In genomic region chr13:29985855-29986755, GRCm38 (mm10) we compare ENCODE assay signal across 8 mouse cellular contexts. TPM values are rescaled to one million over a fixed set of nuclear protein-coding genes. Genes with fewer than 3 reads are reported as not detected.
DNase-seq lines count a peak whose midpoint lies in the region; ATAC-seq lines count a peak whose summit lies in the region.

Gene E2f3, minus strand, starts transcription at chr13:29986063.

- H3K4me3 ChIP-seq in hindbrain, embryonic 15.5 days = peak within 1 kb of the TSS; percentile 97

- peak; percentile 99 for ATAC-seq in hindbrain, embryonic 15.5 days (ENCODE audit: low FRiP score, low read depth)

- under 1% methylated on average over 45 of the region's 45 CpGs for WGBS in hindbrain, embryonic 15.5 days

- no peaks in the 10 kb centered on the region for H3K9me3 ChIP-seq in hindbrain, embryonic 15.5 days

- peak within 1 kb of the TSS; percentile 84 for H3K27ac ChIP-seq in hindbrain, embryonic 15.5 days (replicated peaks)

- H3K36me3 ChIP-seq in hindbrain, embryonic 15.5 days = no peaks in the 10 kb centered on the region

- H3K4me1 ChIP-seq in hindbrain, embryonic 15.5 days (replicated peaks) = peaks cover 34% of the 10 kb centered on the region

- H3K27me3 ChIP-seq in hindbrain, embryonic 15.5 days = peaks cover 3% of the 10 kb centered on the region; the same call in 1 of the 2 replicates

- peak within 1 kb of the TSS; percentile 99 for H3K4me2 ChIP-seq in hindbrain, embryonic 15.5 days

- peak within 1 kb of the TSS; percentile 95 for H3K9ac ChIP-seq in hindbrain, embryonic 15.5 days

- peak; percentile 99 for DNase-seq in T-cell, adult 2 months (ENCODE audit: low spot score)
- peak; percentile 97 to 98 for DNase-seq in cerebellum, postnatal 36 days
- peak; percentile 99 to 100 for DNase-seq in frontal cortex, postnatal 36 days (ENCODE audit: low spot score in 2 of 2)
- DNase-seq in left cerebral cortex, adult 11 months (ENCODE audit: low spot score) = peak; percentile 100
- DNase-seq in lung, postnatal 4 days = peak; percentile 98 to 100
- peak; percentile 96 for DNase-seq in retina, postnatal 7 days (ENCODE audit: low read depth, low spot score)
- DNase-seq in urinary bladder, adult 2 months (ENCODE audit: low spot score) = peak; percentile 86

RNA-seq across cellular contexts. Expression of gene E2f3, which starts in this region (rescaled TPM):
- polyA plus RNA-seq in hindbrain, embryonic 15.5 days (2015; fragmentation: Nextera tagmentation; extraction: Ambion mirVana) = 5.4 and 5.5 TPM in 2 replicates
- polyA plus RNA-seq in urinary bladder, adult 2 months (2012; rRNA removed) = 6.2 and 6.3 TPM in 2 replicates

Comparison
In these comparisons a context has a peak if more than half of its experiments do, and no peak if none do; other contexts are left out.
1. Peak in every context shown above with its lines: DNase-seq, ATAC-seq, H3K4me3 ChIP-seq and H3K27ac ChIP-seq.